Mouse (Mus musculus) kidney, postnatal 0 days (tissue): ENCODE measurements at regions not wholly inside any gene's neighbourhood (a gene's known extent, or its start where the extent isn't known, plus 50 kb on each side); places are given as distances from the start of the nearest gene placed in this dataset.

Experiments used
- ATAC-seq: fragments of 200-750 bp; cut with Nextera tagmentation; replicated peaks from 2 replicates; pipeline ENCODE4 v1.8.0; 2017; ENCODE audit warnings: low read depth, moderate number of reproducible peaks, moderate TSS enrichment, moderate library complexity; ENCODE audit not compliant: low FRiP score
- DNase-seq: peaks from one replicate; pipeline ENCODE4 v3.0.0-alpha.2; 2016; ENCODE audit warnings: low spot score
- H3K27ac ChIP-seq: fragments of 300-500 bp; sonication (generic); 2 replicates; pipeline ENCODE4 v1.5.1; 2014; ENCODE audit warnings: mild to moderate bottlenecking
- H3K27me3 ChIP-seq: fragments of 300-500 bp; sonication (generic); 2 replicates; pipeline ENCODE4 v1.6.1; 2014; ENCODE audit warnings: low read length, mixed read lengths; ENCODE audit not compliant: insufficient read depth
- H3K36me3 ChIP-seq: fragments of 300-500 bp; sonication (generic); 2 replicates; pipeline ENCODE4 v1.6.1; 2014; ENCODE audit warnings: low read length, mixed read lengths; ENCODE audit not compliant: insufficient read depth
- H3K4me1 ChIP-seq: fragments of 300-500 bp; sonication (generic); replicated peaks from 2 replicates; pipeline ENCODE4 v1.6.1; 2014; ENCODE audit warnings: antibody characterized with exemption, low read length, mixed read lengths; ENCODE audit not compliant: insufficient read depth
- H3K4me2 ChIP-seq: fragments of 300-500 bp; sonication (generic); 2 replicates; pipeline ENCODE4 v1.6.1; 2014; ENCODE audit warnings: mild to moderate bottlenecking, low read length, moderate library complexity, mixed read lengths
- H3K4me3 ChIP-seq: fragments of 300-500 bp; sonication (generic); replicated peaks from 2 replicates; pipeline ENCODE4 v1.5.1; 2014; ENCODE audit warnings: low read depth, low read length
- H3K9ac ChIP-seq: fragments of 300-500 bp; sonication (generic); 2 replicates; pipeline ENCODE4 v1.6.1; 2014; ENCODE audit warnings: low read depth, low read length
- H3K9me3 ChIP-seq: fragments of 300-500 bp; sonication (generic); replicated peaks from 2 replicates; pipeline ENCODE4 v1.6.1; 2016; ENCODE audit warnings: low read length, inconsistent platforms, mixed read lengths
- CTCF ChIP-seq: IDR thresholded peaks from 2 replicates; pipeline ENCODE4 v1.5.1; 2016; ENCODE audit warnings: antibody characterized with exemption, low read depth, mild to moderate bottlenecking, moderate library complexity
- WGBS: fragments of 180-500 bp; shearing (Covaris S2); extraction: QIAGEN DNeasy Blood & Tissue Kit; methylation state at CpG from one replicate; pipeline ENCODE4 v1.1.7; 2014; 5-methylcytosine and 5-hydroxymethylcytosine counted together

- WGBS, result 67% methylated on average over 5 of the region's 5 CpGs
- ATAC-seq (no peak), DNase-seq (no peak)
- Histone ChIP-seq H3K4me1 (no peaks in the 10 kb centered on the region), H3K4me3 (no peak overlapping the region), H3K9ac (no peak overlapping the region), H3K36me3 (no peaks in the 10 kb centered on the region), H3K27me3 (no peaks in the 10 kb centered on the region), H3K9me3 (no peaks in the 10 kb centered on the region), H3K27ac (no peak overlapping the region), H3K4me2 (no peak overlapping the region)
- no peak for TF ChIP-seq CTCF
Observed at GRCm38 (mm10) chr19:44626261-44626660, 63.6 kb downstream of the Hif1an start.

GRCm38 (mm10) chr19:44629705-44630104, 67.1 kb downstream of the Hif1an start:
- DNase-seq (no peak), ATAC-seq (no peak)
- 0 out of 2 replicates have a peak, but pooled peaks cover 3% of the 10 kb centered on the region for H3K4me1 ChIP-seq
- no peak overlapping the region for H3K4me3 ChIP-seq
- no peak overlapping the region for H3K27ac ChIP-seq
- 67% methylated on average over 7 of the region's 7 CpGs for WGBS
- H3K27me3 ChIP-seq, result no peaks in the 10 kb centered on the region
- H3K4me2 ChIP-seq, result no peak overlapping the region
- no peaks in the 10 kb centered on the region for H3K36me3 ChIP-seq
- H3K9ac ChIP-seq, result no peak overlapping the region
- TF ChIP-seq CTCF, result peak; percentile 52
- no peaks in the 10 kb centered on the region for H3K9me3 ChIP-seq

GRCm38 (mm10) chr19:44631356-44632007, 68.8 kb downstream of the Hif1an start:
- TF ChIP-seq CTCF, result no peak
- peak overlapping the region; percentile 50; the same call in 1 of the 2 replicates for H3K27ac ChIP-seq
- H3K9ac ChIP-seq, result no peak overlapping the region
- H3K4me2 ChIP-seq, result peak overlapping the region; percentile 37; the same call in 1 of the 2 replicates
- WGBS, result 21% methylated on average over 19 of the region's 19 CpGs
- no peak overlapping the region for H3K4me3 ChIP-seq
- H3K4me1 ChIP-seq, result 0 out of 2 replicates have a peak, but pooled peaks cover 3% of the 10 kb centered on the region
- H3K27me3 ChIP-seq, result no peaks in the 10 kb centered on the region
- DNase-seq (peak; percentile 66), ATAC-seq (peak; percentile 69)
- H3K9me3 ChIP-seq, result no peaks in the 10 kb centered on the region
- H3K36me3 ChIP-seq, result no peaks in the 10 kb centered on the region

GRCm38 (mm10) chr19:44637145-44637719, 74.6 kb downstream of the Hif1an start:
- H3K4me3 ChIP-seq, result no peak overlapping the region
- H3K4me1 ChIP-seq, result peaks cover 7% of the 10 kb centered on the region; the same call in 1 of the 2 replicates
- DNase-seq, result peak; percentile 68
- ATAC-seq, result no peak
- TF ChIP-seq CTCF, result no peak
- 32% methylated on average over 9 of the region's 9 CpGs for WGBS
- no peak overlapping the region for H3K4me2 ChIP-seq
- H3K9ac ChIP-seq, result no peak overlapping the region
- H3K36me3 ChIP-seq, result no peaks in the 10 kb centered on the region
- H3K27me3 ChIP-seq, result peaks cover 7% of the 10 kb centered on the region; the same call in 1 of the 2 replicates
- no peaks in the 10 kb centered on the region for H3K9me3 ChIP-seq
- no peak overlapping the region for H3K27ac ChIP-seq

DNA sequence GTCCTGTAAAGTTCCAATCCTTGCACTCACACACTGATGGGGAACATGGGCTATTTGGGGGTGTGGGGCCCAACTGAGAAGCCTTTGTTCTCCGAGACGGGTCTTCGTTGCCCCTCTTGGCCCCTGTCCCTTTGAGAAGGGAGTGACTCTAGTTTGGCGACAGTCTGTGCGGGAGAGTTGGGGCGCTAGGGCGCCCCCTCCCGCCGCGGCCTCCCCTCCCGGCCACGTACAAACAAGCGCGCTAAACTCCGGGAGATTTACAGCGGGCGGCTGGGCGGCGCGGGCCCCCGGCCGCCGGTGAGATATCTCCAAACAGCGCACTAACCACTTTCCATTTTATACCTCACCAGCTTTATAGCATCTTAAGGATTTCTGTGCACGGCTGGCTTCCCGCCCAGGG, 77.4 kb downstream of the Hif1an start:
- H3K36me3 ChIP-seq, result no peaks in the 10 kb centered on the region
- H3K4me3 ChIP-seq, result peak overlapping the region; percentile 13; the same call in 1 of the 2 replicates
- peak; percentile 58 for DNase-seq
- H3K9me3 ChIP-seq, result no peaks in the 10 kb centered on the region
- H3K9ac ChIP-seq, result no peak overlapping the region
- H3K27ac ChIP-seq, result peak overlapping the region; percentile 42; the same call in 1 of the 2 replicates
- under 1% methylated on average over 26 of the region's 26 CpGs for WGBS
- H3K4me1 ChIP-seq, result peaks cover 4% of the 10 kb centered on the region
- peaks cover 7% of the 10 kb centered on the region; the same call in 1 of the 2 replicates for H3K27me3 ChIP-seq
- no peak for ATAC-seq
- peak overlapping the region; percentile 53 for H3K4me2 ChIP-seq
- no peak for TF ChIP-seq CTCF

DNA sequence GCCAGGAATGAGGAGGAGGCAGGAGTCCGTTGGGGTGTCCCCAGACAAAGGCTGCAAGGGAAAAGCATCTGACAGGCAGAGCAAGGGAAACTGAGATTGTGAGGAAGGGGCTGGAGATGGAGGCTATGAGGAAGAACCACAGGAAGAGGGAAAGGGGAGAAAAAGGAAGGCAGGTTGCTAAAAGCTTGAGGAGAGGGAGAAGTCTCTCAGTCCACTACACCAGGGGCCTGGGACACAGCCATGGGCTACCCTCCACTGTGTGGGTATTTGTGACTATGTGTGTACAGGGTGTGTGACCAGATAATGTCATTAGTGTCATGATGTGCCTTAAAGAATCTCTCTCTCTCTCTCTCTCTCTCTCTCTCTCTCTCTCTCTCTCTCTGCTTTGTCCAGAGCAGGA, 77.9 kb downstream of the Hif1an start:
- whole genome bisulfite sequencing, result 6% methylated on average over 1 of the region's 1 CpGs
- peak overlapping the region; percentile 53 for H3K4me2 ChIP-seq
- H3K4me1 ChIP-seq, result peaks cover 4% of the 10 kb centered on the region
- DNase-seq (no peak), ATAC-seq (no peak)
- H3K9ac ChIP-seq, result no peak overlapping the region
- no peak for TF ChIP-seq CTCF
- no peaks in the 10 kb centered on the region for H3K9me3 ChIP-seq
- no peaks in the 10 kb centered on the region for H3K36me3 ChIP-seq
- 0 out of 2 replicates have a peak overlapping the region, but pooled peaks have one; percentile 13 for H3K4me3 ChIP-seq
- peaks cover 7% of the 10 kb centered on the region; the same call in 1 of the 2 replicates for H3K27me3 ChIP-seq
- H3K27ac ChIP-seq, result peak overlapping the region; percentile 42
